In genomic region chr2:76769831-76770230, GRCm38 (mm10) we compare ENCODE assay signal across 25 mouse cellular contexts.
"Had no signal": no experiment of that assay in that cellular context is flagged by ENCODE, and none has a peak within 500 bp of the region (broad histone marks: within the 10 kb centered on the region; RNA-seq: fewer than 3 reads in every experiment).

No protein-coding gene starts in this region.

- DNase-seq: gastrocnemius, postnatal 14 days; gastrocnemius, postnatal 36 days; heart, postnatal 36 days; kidney, adult 18-20 months; kidney, adult 8-10 months; kidney, postnatal 10 days; kidney, postnatal 25 days; kidney, postnatal 4 days had no signal

- H3K27ac ChIP-seq: heart, adult 2 months; heart, embryonic 13.5 days; heart, embryonic 15.5 days; hindbrain, embryonic 10.5 days; hindbrain, embryonic 12.5 days; hindbrain, embryonic 14.5 days; intestine, embryonic 15.5 days; layer of hippocampus, adult 2 months; left cerebral cortex, adult 2 months; limb, embryonic 13.5 days; limb, embryonic 15.5 days; liver, embryonic 12.5 days; liver, embryonic 14.5 days had no signal

- H3K4me3 ChIP-seq: heart, adult 2 months; heart, embryonic 13.5 days; heart, embryonic 15.5 days; hindbrain, embryonic 10.5 days; hindbrain, embryonic 12.5 days; intestine, embryonic 15.5 days; layer of hippocampus, adult 2 months; left cerebral cortex, adult 2 months; limb, embryonic 13.5 days; limb, embryonic 15.5 days; liver, embryonic 12.5 days had no signal

- H3K36me3 ChIP-seq: hindbrain, embryonic 10.5 days; hindbrain, embryonic 12.5 days; intestine, embryonic 15.5 days; limb, embryonic 13.5 days; limb, embryonic 15.5 days; liver, embryonic 12.5 days had no signal

- H3K9ac ChIP-seq: heart, embryonic 13.5 days; heart, embryonic 15.5 days; hindbrain, embryonic 12.5 days; hindbrain, embryonic 14.5 days; intestine, embryonic 15.5 days; limb, embryonic 13.5 days; limb, embryonic 15.5 days; liver, embryonic 12.5 days; liver, embryonic 14.5 days had no signal

- H3K4me2 ChIP-seq: heart, embryonic 13.5 days; heart, embryonic 15.5 days; hindbrain, embryonic 12.5 days; hindbrain, embryonic 14.5 days; intestine, embryonic 15.5 days; limb, embryonic 13.5 days; limb, embryonic 15.5 days; liver, embryonic 12.5 days had no signal

- H3K27me3 ChIP-seq: heart, embryonic 13.5 days; heart, embryonic 15.5 days; hindbrain, embryonic 12.5 days; intestine, embryonic 15.5 days; limb, embryonic 13.5 days; limb, embryonic 15.5 days; liver, embryonic 12.5 days had no signal

- ATAC-seq: forebrain, embryonic 16.5 days; hindbrain, embryonic 16.5 days; inflammation-experienced regulatory T-cells, adult 6 months; intestine, embryonic 15.5 days; intestine, postnatal 0 days; liver, embryonic 12.5 days had no signal

- H3K4me1 ChIP-seq: heart, embryonic 13.5 days; heart, embryonic 15.5 days; hindbrain, embryonic 10.5 days; hindbrain, embryonic 12.5 days; intestine, embryonic 15.5 days; limb, embryonic 13.5 days; limb, embryonic 15.5 days; liver, embryonic 12.5 days had no signal

- H3K9me3 ChIP-seq: heart, embryonic 13.5 days; heart, embryonic 15.5 days; hindbrain, embryonic 10.5 days; intestine, embryonic 15.5 days; limb, embryonic 13.5 days; limb, embryonic 15.5 days had no signal
